Mouse (Mus musculus): ENCODE measurements around the gene Tspear. TPM values are rescaled to one million over a fixed set of nuclear protein-coding genes. Genes with fewer than 3 reads are reported as not detected.
A peak's percentile ranks its signal among the peaks of the same experiment; 100 is the strongest.

The Tspear gene
- polyA plus RNA-seq, 1 experiment: 1.3 TPM

- no peak overlapping the region for H3K27ac ChIP-seq (ENCODE audit: control insufficient read depth, insufficient read depth, low read length)
- DNase-seq: no peak
- H3K36me3 ChIP-seq (ENCODE audit: control insufficient read depth, insufficient read depth, low read length): no peaks in the 10 kb centered on the region
- peak overlapping the region; percentile 9 for H3K4me3 ChIP-seq (ENCODE audit: control insufficient read depth, insufficient read depth, low read length)
- peaks cover 4% of the 10 kb centered on the region for H3K27me3 ChIP-seq (ENCODE audit: control insufficient read depth, insufficient read depth, low read length)
- peaks cover 13% of the 10 kb centered on the region for H3K4me1 ChIP-seq (replicated peaks; ENCODE audit: control insufficient read depth, insufficient read depth, low read length)
- TF ChIP-seq POLR2A (IDR thresholded peaks at IDR 0.05; ENCODE audit: control insufficient read depth, extremely low read depth, insufficient read depth, low read length, poor library complexity): no peak
- TF ChIP-seq CTCF (IDR thresholded peaks at IDR 0.05; ENCODE audit: borderline replicate concordance, control insufficient read depth, extremely low read depth, insufficient read depth, low read length, poor library complexity): no peak
- 10% methylated on average over 14 of the region's 14 CpGs for WGBS
These were observed 215.5 kb downstream of the Tspear start for GRCm38 (mm10) chr10:77901871-77902210.

GRCm38 (mm10) chr10:77902211-77902893 is 216.0 kb downstream of the Tspear start, which contains the start of gene Lrrc3:
TSS of gene Lrrc3 (minus strand) at chr10:77902536.
- peaks cover 4% of the 10 kb centered on the region for H3K27me3 ChIP-seq (ENCODE audit: control insufficient read depth, insufficient read depth, low read length)
- H3K36me3 ChIP-seq (ENCODE audit: control insufficient read depth, insufficient read depth, low read length): no peaks in the 10 kb centered on the region
- DNase-seq: peak; percentile 16
- peak within 1 kb of the TSS; percentile 9 for H3K4me3 ChIP-seq (ENCODE audit: control insufficient read depth, insufficient read depth, low read length)
- WGBS: 2% methylated on average over 46 of the region's 46 CpGs
- H3K4me1 ChIP-seq (replicated peaks; ENCODE audit: control insufficient read depth, insufficient read depth, low read length): peaks cover 13% of the 10 kb centered on the region
- TF ChIP-seq POLR2A (IDR thresholded peaks at IDR 0.05; ENCODE audit: control insufficient read depth, extremely low read depth, insufficient read depth, low read length, poor library complexity) (no peak), CTCF (IDR thresholded peaks at IDR 0.05; ENCODE audit: borderline replicate concordance, control insufficient read depth, extremely low read depth, insufficient read depth, low read length, poor library complexity) (no peak)
- H3K27ac ChIP-seq (ENCODE audit: control insufficient read depth, insufficient read depth, low read length): no peak within 1 kb of the TSS

GRCm38 (mm10) chr10:77902894-77903715 is 216.7 kb downstream of the Tspear start:
- peaks cover 4% of the 10 kb centered on the region for H3K27me3 ChIP-seq (ENCODE audit: control insufficient read depth, insufficient read depth, low read length)
- TF ChIP-seq CTCF (IDR thresholded peaks at IDR 0.05; ENCODE audit: borderline replicate concordance, control insufficient read depth, extremely low read depth, insufficient read depth, low read length, poor library complexity) (no peak), POLR2A (IDR thresholded peaks at IDR 0.05; ENCODE audit: control insufficient read depth, extremely low read depth, insufficient read depth, low read length, poor library complexity) (no peak)
- H3K27ac ChIP-seq (ENCODE audit: control insufficient read depth, insufficient read depth, low read length): no peak overlapping the region
- 8% methylated on average over 35 of the region's 35 CpGs for WGBS
- H3K36me3 ChIP-seq (ENCODE audit: control insufficient read depth, insufficient read depth, low read length): no peaks in the 10 kb centered on the region
- peak; percentile 5 for DNase-seq
- H3K4me1 ChIP-seq (replicated peaks; ENCODE audit: control insufficient read depth, insufficient read depth, low read length): peaks cover 13% of the 10 kb centered on the region
- H3K4me3 ChIP-seq (ENCODE audit: control insufficient read depth, insufficient read depth, low read length): no peak overlapping the region

- no peak for DNase-seq
- TF ChIP-seq CTCF (IDR thresholded peaks at IDR 0.05; ENCODE audit: borderline replicate concordance, control insufficient read depth, extremely low read depth, insufficient read depth, low read length, poor library complexity) (no peak), POLR2A (IDR thresholded peaks at IDR 0.05; ENCODE audit: control insufficient read depth, extremely low read depth, insufficient read depth, low read length, poor library complexity) (no peak)
- Histone ChIP-seq H3K27ac (ENCODE audit: control insufficient read depth, insufficient read depth, low read length) (no peak overlapping the region), H3K27me3 (ENCODE audit: control insufficient read depth, insufficient read depth, low read length) (no peaks in the 10 kb centered on the region), H3K36me3 (ENCODE audit: control insufficient read depth, insufficient read depth, low read length) (no peaks in the 10 kb centered on the region), H3K4me3 (ENCODE audit: control insufficient read depth, insufficient read depth, low read length) (no peak overlapping the region), H3K4me1 (replicated peaks; ENCODE audit: control insufficient read depth, insufficient read depth, low read length) (no peaks in the 10 kb centered on the region)
- WGBS: 71% methylated on average over 7 of the region's 7 CpGs
These were observed 226.2 kb downstream of the Tspear start for GRCm38 (mm10) chr10:77912605-77913004.

- DNase-seq: no peak
- WGBS: 71% methylated on average over 4 of the region's 4 CpGs
- Histone ChIP-seq H3K27ac (ENCODE audit: control insufficient read depth, insufficient read depth, low read length) (no peak overlapping the region), H3K36me3 (ENCODE audit: control insufficient read depth, insufficient read depth, low read length) (no peaks in the 10 kb centered on the region), H3K4me3 (ENCODE audit: control insufficient read depth, insufficient read depth, low read length) (no peak overlapping the region), H3K27me3 (ENCODE audit: control insufficient read depth, insufficient read depth, low read length) (no peaks in the 10 kb centered on the region), H3K4me1 (replicated peaks; ENCODE audit: control insufficient read depth, insufficient read depth, low read length) (no peaks in the 10 kb centered on the region)
- TF ChIP-seq CTCF (IDR thresholded peaks at IDR 0.05; ENCODE audit: borderline replicate concordance, control insufficient read depth, extremely low read depth, insufficient read depth, low read length, poor library complexity) (no peak), POLR2A (IDR thresholded peaks at IDR 0.05; ENCODE audit: control insufficient read depth, extremely low read depth, insufficient read depth, low read length, poor library complexity) (no peak)
These were observed 226.9 kb downstream of the Tspear start for GRCm38 (mm10) chr10:77913292-77913691.

GRCm38 (mm10) chr10:77916636-77917335 is 230.4 kb downstream of the Tspear start:
- Histone ChIP-seq H3K36me3 (ENCODE audit: control insufficient read depth, insufficient read depth, low read length) (no peaks in the 10 kb centered on the region), H3K4me3 (ENCODE audit: control insufficient read depth, insufficient read depth, low read length) (no peak overlapping the region)
- WGBS: 80% methylated on average over 8 of the region's 8 CpGs

More at GRCm38 (mm10) chr10:77916636-77917335, 230.4 kb downstream of the Tspear start:
- Histone ChIP-seq H3K27me3 (ENCODE audit: control insufficient read depth, insufficient read depth, low read length) (no peaks in the 10 kb centered on the region), H3K27ac (ENCODE audit: control insufficient read depth, insufficient read depth, low read length) (no peak overlapping the region), H3K4me1 (replicated peaks; ENCODE audit: control insufficient read depth, insufficient read depth, low read length) (no peaks in the 10 kb centered on the region)
- TF ChIP-seq CTCF (IDR thresholded peaks at IDR 0.05; ENCODE audit: borderline replicate concordance, control insufficient read depth, extremely low read depth, insufficient read depth, low read length, poor library complexity) (peak; percentile 75; the same call in 1 of the 2 replicates), POLR2A (IDR thresholded peaks at IDR 0.05; ENCODE audit: control insufficient read depth, extremely low read depth, insufficient read depth, low read length, poor library complexity) (no peak)
- peak; percentile 71 for DNase-seq

All from thymus, adult 2 months (tissue).